In the genomic region with DNA sequence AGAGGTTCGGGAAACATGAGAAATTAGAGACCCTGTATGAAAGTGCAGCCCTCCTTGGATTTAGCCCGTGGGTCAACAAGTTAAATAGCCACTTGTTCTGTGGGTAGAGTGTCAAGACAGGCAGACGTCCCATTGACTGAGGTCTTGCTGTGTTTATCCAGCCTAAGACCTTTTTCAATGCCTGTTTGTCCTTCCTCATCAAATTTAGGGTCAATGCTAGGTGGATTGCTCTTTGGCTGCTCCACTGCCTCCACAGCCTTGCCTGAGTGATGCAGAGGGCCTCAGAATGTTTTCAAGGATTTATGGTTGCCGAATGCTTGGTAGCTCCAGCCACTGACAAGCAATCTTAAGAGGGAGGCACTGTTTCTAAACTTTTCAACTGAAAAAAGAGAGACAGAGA, we compare ENCODE assay signal across 18 mouse cellular contexts. TPM values are rescaled to one million over a fixed set of nuclear protein-coding genes. Genes with fewer than 3 reads are reported as not detected.
DNase-seq lines count a peak whose midpoint lies in the region; ATAC-seq lines count a peak whose summit lies in the region.
"Had no signal": no experiment of that assay in that cellular context is flagged by ENCODE, and none has a peak within 500 bp of the region (broad histone marks: within the 10 kb centered on the region; RNA-seq: fewer than 3 reads in every experiment).

No protein-coding gene starts in this region.

- peaks cover 100% of the 10 kb centered on the region for H3K27me3 ChIP-seq in forebrain, embryonic 10.5 days (ENCODE audit: poor library complexity, severe bottlenecking)
- H3K27me3 ChIP-seq in forebrain, embryonic 12.5 days = peaks cover 86% of the 10 kb centered on the region
- peaks cover 68% of the 10 kb centered on the region for H3K27me3 ChIP-seq in hindbrain, embryonic 15.5 days
- H3K27me3 ChIP-seq in midbrain, embryonic 16.5 days (ENCODE audit: control insufficient read depth, insufficient read depth, low read depth, low read length) = peaks cover 61% of the 10 kb centered on the region

- no peak for ATAC-seq in forebrain, embryonic 12.5 days (ENCODE audit: low FRiP score)
- ATAC-seq in hindbrain, embryonic 15.5 days (ENCODE audit: low FRiP score, low read depth) = no peak
- ATAC-seq in midbrain, embryonic 16.5 days = no peak
- no peak for ATAC-seq in inflammation-experienced regulatory T-cells, adult 6 months

- peak; percentile 15 for DNase-seq in forebrain, embryonic 10.5 days (ENCODE audit: extremely low spot score, low spot score)
- no peak for DNase-seq in yolk sac, embryonic 10.5 days (ENCODE audit: low spot score)
- DNase-seq in urinary bladder, postnatal 14 days (ENCODE audit: low spot score) = no peak
- DNase-seq: adrenal gland, adult 2 months; gastrocnemius, adult 2 months; heart, adult 18-20 months; left cerebral cortex, postnatal 4 days; lung, postnatal 36 days had no signal

- 0 out of 2 replicates have a peak overlapping the region, but pooled peaks have one; percentile 94 for H3K9ac ChIP-seq in forebrain, embryonic 12.5 days
- 0 out of 2 replicates have a peak overlapping the region, but pooled peaks have one; percentile 30 for H3K9ac ChIP-seq in hindbrain, embryonic 15.5 days
- peak overlapping the region; percentile 30; the same call in 1 of the 2 replicates for H3K9ac ChIP-seq in midbrain, embryonic 16.5 days (ENCODE audit: low read depth, low read length)
- H3K9ac ChIP-seq: embryonic facial prominence, embryonic 12.5 days; liver, embryonic 14.5 days had no signal

- H3K36me3 ChIP-seq in forebrain, embryonic 10.5 days (replicated peaks) = no peaks in the 10 kb centered on the region
- H3K36me3 ChIP-seq in forebrain, embryonic 12.5 days (replicated peaks) = no peaks in the 10 kb centered on the region
- H3K36me3 ChIP-seq in hindbrain, embryonic 15.5 days = no peaks in the 10 kb centered on the region
- no peaks in the 10 kb centered on the region for H3K36me3 ChIP-seq in midbrain, embryonic 16.5 days (ENCODE audit: control insufficient read depth, insufficient read depth, low read length)
- H3K36me3 ChIP-seq: embryonic facial prominence, embryonic 12.5 days; G1E had no signal

- peak overlapping the region; percentile 85 for H3K4me3 ChIP-seq in forebrain, embryonic 10.5 days
- peak overlapping the region; percentile 10 for H3K4me3 ChIP-seq in forebrain, embryonic 12.5 days (replicated peaks)
- peak overlapping the region; percentile 9; the same call in 1 of the 2 replicates for H3K4me3 ChIP-seq in hindbrain, embryonic 15.5 days
- peak overlapping the region; percentile 13; the same call in 1 of the 2 replicates for H3K4me3 ChIP-seq in midbrain, embryonic 16.5 days (ENCODE audit: low read depth, low read length)
- H3K4me3 ChIP-seq: embryonic facial prominence, embryonic 12.5 days; gastrocnemius, adult 2 months had no signal

- H3K27ac ChIP-seq in forebrain, embryonic 10.5 days = peak overlapping the region; percentile 98
- H3K27ac ChIP-seq in forebrain, embryonic 12.5 days = peak overlapping the region; percentile 97; the same call in 1 of the 2 replicates
- peak overlapping the region; percentile 96 for H3K27ac ChIP-seq in hindbrain, embryonic 15.5 days (replicated peaks)
- H3K27ac ChIP-seq in midbrain, embryonic 16.5 days (ENCODE audit: low read length) = peak overlapping the region; percentile 86
- H3K27ac ChIP-seq: embryonic facial prominence, embryonic 12.5 days; gastrocnemius, adult 2 months; liver, embryonic 14.5 days had no signal

- WGBS in forebrain, embryonic 10.5 days = 14% methylated on average over 4 of the region's 4 CpGs
- 22% methylated on average over 4 of the region's 4 CpGs for WGBS in forebrain, embryonic 12.5 days
- 24% methylated on average over 4 of the region's 4 CpGs for WGBS in hindbrain, embryonic 15.5 days
- 36% methylated on average over 4 of the region's 4 CpGs for WGBS in midbrain, embryonic 16.5 days

- no peaks in the 10 kb centered on the region for H3K9me3 ChIP-seq in forebrain, embryonic 10.5 days
- no peaks in the 10 kb centered on the region for H3K9me3 ChIP-seq in forebrain, embryonic 12.5 days
- H3K9me3 ChIP-seq in hindbrain, embryonic 15.5 days = no peaks in the 10 kb centered on the region
- H3K9me3 ChIP-seq in midbrain, embryonic 16.5 days (replicated peaks; ENCODE audit: control insufficient read depth, low read length, poor library complexity, severe bottlenecking) = no peaks in the 10 kb centered on the region
- H3K9me3 ChIP-seq: embryonic facial prominence, embryonic 12.5 days had no signal

- peaks cover 73% of the 10 kb centered on the region for H3K4me1 ChIP-seq in forebrain, embryonic 10.5 days
- peaks cover 6% of the 10 kb centered on the region; the same call in 1 of the 2 replicates for H3K4me1 ChIP-seq in forebrain, embryonic 12.5 days
- H3K4me1 ChIP-seq in hindbrain, embryonic 15.5 days (replicated peaks) = no peaks in the 10 kb centered on the region
- no peaks in the 10 kb centered on the region for H3K4me1 ChIP-seq in midbrain, embryonic 16.5 days (ENCODE audit: control insufficient read depth, insufficient read depth, low read length)
- H3K4me1 ChIP-seq: embryonic facial prominence, embryonic 12.5 days had no signal

- peak overlapping the region; percentile 58 for H3K4me2 ChIP-seq in forebrain, embryonic 12.5 days
- peak overlapping the region; percentile 51 for H3K4me2 ChIP-seq in hindbrain, embryonic 15.5 days
- H3K4me2 ChIP-seq in midbrain, embryonic 16.5 days (ENCODE audit: low read length) = peak overlapping the region; percentile 35
- H3K4me2 ChIP-seq: embryonic facial prominence, embryonic 12.5 days had no signal

RNA-seq across cellular contexts. Expression of gene Zic1, which starts 6.0 kb away (rescaled TPM):
- polyA plus RNA-seq in forebrain, embryonic 10.5 days (2016; fragmentation: Nextera tagmentation; extraction: Ambion mirVana) = 6.2 and 8.9 TPM in 2 replicates
- 13.9 and 14.4 TPM in 2 replicates for polyA plus RNA-seq in forebrain, embryonic 12.5 days (2016; fragmentation: Nextera tagmentation; extraction: Ambion mirVana)
- 13.5 and 14.8 TPM in 2 replicates for polyA plus RNA-seq in hindbrain, embryonic 15.5 days (2015; fragmentation: Nextera tagmentation; extraction: Ambion mirVana)
- polyA plus RNA-seq in midbrain, embryonic 16.5 days (2015; fragmentation: Nextera tagmentation; extraction: Ambion mirVana) = 9.1 and 20.6 TPM in 2 replicates
- polyA plus RNA-seq in inflammation-experienced regulatory T-cells, adult 6 months (2017; shearing (Covaris generic)) = not detected
- polyA plus RNA-seq: G1E; large intestine, adult 2 months had no signal

RNA-seq across cellular contexts. Expression of gene Zic4, which starts 9.4 kb away (rescaled TPM):
- polyA plus RNA-seq in forebrain, embryonic 10.5 days (2016; fragmentation: Nextera tagmentation; extraction: Ambion mirVana) = 24.8 and 41.8 TPM in 2 replicates
- polyA plus RNA-seq in forebrain, embryonic 12.5 days (2016; fragmentation: Nextera tagmentation; extraction: Ambion mirVana) = 56.4 and 60.5 TPM in 2 replicates
- polyA plus RNA-seq in hindbrain, embryonic 15.5 days (2015; fragmentation: Nextera tagmentation; extraction: Ambion mirVana) = 52.6 and 61.6 TPM in 2 replicates
- 55.8 and 154 TPM in 2 replicates for polyA plus RNA-seq in midbrain, embryonic 16.5 days (2015; fragmentation: Nextera tagmentation; extraction: Ambion mirVana)
- not detected for polyA plus RNA-seq in inflammation-experienced regulatory T-cells, adult 6 months (2017; shearing (Covaris generic))
- polyA plus RNA-seq: adrenal gland, adult 2 months; G1E; heart, embryonic 16.5 days; kidney, embryonic 14.5 days; large intestine, adult 2 months had no signal

Comparison
In these comparisons a context has a peak if more than half of its experiments do, and no peak if none do; other contexts are left out.
1. H3K4me3 ChIP-seq: peak in every context shown above with its lines; median percentile 85 in forebrain, embryonic 10.5 days; 13 in midbrain, embryonic 16.5 days; 10 in forebrain, embryonic 12.5 days; 9 in hindbrain, embryonic 15.5 days.
2. H3K9ac ChIP-seq: peak in every context shown above with its lines; median percentile 94 in forebrain, embryonic 12.5 days; 30 in hindbrain, embryonic 15.5 days; 30 in midbrain, embryonic 16.5 days.
3. RNA of gene Zic4, which starts 9.4 kb away (polyA plus RNA-seq): 52.6 to 61.6 TPM in hindbrain, embryonic 15.5 days, 56.4 to 60.5 TPM in forebrain, embryonic 12.5 days, 55.8 to 154 TPM in midbrain, embryonic 16.5 days and 24.8 to 41.8 TPM in forebrain, embryonic 10.5 days; not detected in inflammation-experienced regulatory T-cells, adult 6 months; every median in the first group is over 10 times any median in the second.
4. Peak in every context shown above with its lines, with median percentiles within 50 percentile points of each other: H3K27ac ChIP-seq and H3K4me2 ChIP-seq.